Mouse (Mus musculus) MEL (cell line): ENCODE measurements at regions not wholly inside any gene's neighbourhood (a gene's known extent, or its start where the extent isn't known, plus 50 kb on each side); places are given as distances from the start of the nearest gene placed in this dataset.

Experiments used
- DNase-seq: peaks from one replicate; pipeline ENCODE4 v3.0.0; 2011; ENCODE audit warnings: low read depth, low spot score
- H3K27ac ChIP-seq: 2 replicates; pipeline ENCODE4 v1.5.1; 2012; ENCODE audit warnings: low read depth, mild to moderate bottlenecking, control low read depth, low read length, moderate library complexity; ENCODE audit not compliant: control insufficient read depth
- H3K27me3 ChIP-seq, 2 experiments: fragments of 150-350 bp in 1 of 2; sonication (generic) in 1 of 2; 2 replicates each; pipeline ENCODE4 v1.6.1; 2012; ENCODE audit warnings: low read length in 2 of 2, mild to moderate bottlenecking in 2 of 2, improper control_type of control experiment in 1 of 2, moderate library complexity in 1 of 2; ENCODE audit not compliant: insufficient read depth in 2 of 2, control insufficient read depth in 1 of 2
- H3K36me3 ChIP-seq, 2 experiments: 2 replicates each; pipeline ENCODE4 v1.6.1; 2012 to 2014; ENCODE audit warnings: low read length in 2 of 2, improper control_type of control experiment in 1 of 2, inconsistent platforms in 1 of 2, mild to moderate bottlenecking in 1 of 2; ENCODE audit not compliant: insufficient read depth in 2 of 2, control insufficient read depth in 1 of 2
- H3K4me1 ChIP-seq, 2 experiments: fragments of 150-350 bp in 1 of 2; sonication (generic) in 1 of 2; 2 replicates each; pipeline ENCODE4 v1.6.1; 2012; ENCODE audit warnings: low read length in 2 of 2, improper control_type of control experiment in 1 of 2, mild to moderate bottlenecking in 1 of 2; ENCODE audit not compliant: insufficient read depth in 2 of 2, control insufficient read depth in 1 of 2
- H3K4me3 ChIP-seq, 2 experiments: fragments of 150-350 bp in 1 of 2; sonication (generic) in 1 of 2; 2 replicates each; pipeline ENCODE4 v1.5.1; 2012; ENCODE audit warnings: low read depth in 2 of 2, low read length in 2 of 2, mild to moderate bottlenecking in 2 of 2, moderate library complexity in 2 of 2, control low read depth in 1 of 2, improper control_type of control experiment in 1 of 2; ENCODE audit not compliant: control insufficient read depth in 1 of 2, insufficient read depth in 1 of 2
- H3K79me2 ChIP-seq: 2 replicates; pipeline ENCODE4 v1.6.1; 2012; ENCODE audit warnings: mild to moderate bottlenecking, low read length, moderate library complexity; ENCODE audit not compliant: control insufficient read depth, poor library complexity, insufficient read depth
- H3K9ac ChIP-seq: 2 replicates; pipeline ENCODE4 v1.6.1; 2012; ENCODE audit warnings: low read depth, mild to moderate bottlenecking, control low read depth, low read length, moderate library complexity; ENCODE audit not compliant: control insufficient read depth, poor library complexity, severe bottlenecking
- H3K9me3 ChIP-seq: fragments of 150-350 bp; sonication (generic); replicated peaks from 2 replicates; pipeline ENCODE4 v1.6.1; 2012; ENCODE audit warnings: mild to moderate bottlenecking, low read length, improper control_type of control experiment, moderate library complexity; ENCODE audit not compliant: insufficient read depth
- BHLHE40 ChIP-seq: IDR thresholded peaks from 2 replicates; pipeline ENCODE4 v1.6.1; 2012; ENCODE audit warnings: low read depth, mild to moderate bottlenecking, inconsistent platforms, low read length, improper control_type of control experiment, borderline replicate concordance
- CHD1 ChIP-seq: IDR thresholded peaks from 2 replicates; pipeline ENCODE4 v1.6.1; 2012; ENCODE audit warnings: low read depth, mild to moderate bottlenecking, inconsistent platforms, low read length, improper control_type of control experiment
- CTCF ChIP-seq, 3 experiments: IDR thresholded peaks in 2 of 3; conservative IDR thresholded peaks in 1 of 3; 2 replicates each; pipeline ENCODE4 v1.5.1; 2011 to 2012; ENCODE audit warnings: low read length in 3 of 3, low read depth in 2 of 3, mild to moderate bottlenecking in 2 of 3, improper control_type of control experiment in 1 of 3, inconsistent platforms in 1 of 3, mixed read lengths in 1 of 3, moderate library complexity in 1 of 3; ENCODE audit not compliant: control insufficient read depth in 1 of 3, insufficient read depth in 1 of 3, poor library complexity in 1 of 3, severe bottlenecking in 1 of 3
- ELF1 ChIP-seq: IDR thresholded peaks from 2 replicates; pipeline ENCODE4 v1.6.1; 2014; ENCODE audit warnings: low read depth, mild to moderate bottlenecking, inconsistent platforms, low read length, improper control_type of control experiment, moderate library complexity
- ETS1 ChIP-seq: IDR thresholded peaks from 2 replicates; pipeline ENCODE4 v1.6.1; 2012; ENCODE audit warnings: low read depth, mild to moderate bottlenecking, inconsistent platforms, low read length, improper control_type of control experiment, moderate library complexity
- KAT2A ChIP-seq: conservative IDR thresholded peaks from 2 replicates; pipeline ENCODE4 v1.6.1; 2012; ENCODE audit warnings: low read depth, low read length, improper control_type of control experiment, inconsistent platforms
- MAX ChIP-seq: IDR thresholded peaks from 2 replicates; pipeline ENCODE4 v1.6.1; 2011; ENCODE audit warnings: low read length, improper control_type of control experiment
- MEF2A ChIP-seq: IDR thresholded peaks from 2 replicates; pipeline ENCODE4 v1.6.1; 2014; ENCODE audit warnings: low read depth, mild to moderate bottlenecking, inconsistent platforms, low read length, improper control_type of control experiment; ENCODE audit not compliant: poor library complexity, insufficient replicate concordance, severe bottlenecking; ENCODE audit errors: extremely low read depth
- MXI1 ChIP-seq: IDR thresholded peaks from 2 replicates; pipeline ENCODE4 v1.6.1; 2011; ENCODE audit warnings: mild to moderate bottlenecking, low read depth, low read length, improper control_type of control experiment
- NELFE ChIP-seq: IDR thresholded peaks from 2 replicates; pipeline ENCODE4 v1.6.1; 2011; ENCODE audit warnings: low read depth, low read length, improper control_type of control experiment
- NRF1 ChIP-seq: IDR thresholded peaks from 2 replicates; pipeline ENCODE4 v1.6.1; 2014; ENCODE audit warnings: low read depth, mild to moderate bottlenecking, inconsistent platforms, low read length, improper control_type of control experiment, moderate library complexity; ENCODE audit not compliant: poor library complexity, insufficient read depth, severe bottlenecking
- POLR2AphosphoS2 ChIP-seq: IDR thresholded peaks from 2 replicates; pipeline ENCODE4 v1.6.1; 2011; ENCODE audit warnings: low read length, improper control_type of control experiment
- POLR2AphosphoS5 ChIP-seq: IDR thresholded peaks from 2 replicates; pipeline ENCODE4 v1.6.1; 2012; ENCODE audit warnings: low read depth, borderline replicate concordance, mild to moderate bottlenecking, inconsistent platforms, low read length, moderate library complexity, mixed read lengths
- RCOR1 ChIP-seq: IDR thresholded peaks from 2 replicates; pipeline ENCODE4 v1.6.1; 2012; ENCODE audit warnings: low read depth, mild to moderate bottlenecking, inconsistent platforms, low read length, improper control_type of control experiment
- SIN3A ChIP-seq: IDR thresholded peaks from 2 replicates; pipeline ENCODE4 v1.6.1; 2012; ENCODE audit warnings: low read length, improper control_type of control experiment, inconsistent platforms
- TAL1 ChIP-seq: IDR thresholded peaks from 2 replicates; pipeline ENCODE4 v1.6.1; 2012; ENCODE audit warnings: mild to moderate bottlenecking, inconsistent platforms, low read length, moderate library complexity, mixed read lengths
- TCF12 ChIP-seq: IDR thresholded peaks from 2 replicates; pipeline ENCODE4 v1.6.1; 2014; ENCODE audit warnings: low read depth, mild to moderate bottlenecking, inconsistent platforms, low read length, improper control_type of control experiment, moderate library complexity
- USF1 ChIP-seq: IDR thresholded peaks from 2 replicates; pipeline ENCODE4 v1.6.1; 2014; ENCODE audit warnings: low read depth, mild to moderate bottlenecking, inconsistent platforms, low read length, improper control_type of control experiment, moderate library complexity
- USF2 ChIP-seq, 2 experiments: IDR thresholded peaks; 2 replicates each; pipeline ENCODE4 v1.6.1; 2011 to 2012; ENCODE audit warnings: improper control_type of control experiment in 2 of 2, low read length in 2 of 2, borderline replicate concordance in 1 of 2, inconsistent platforms in 1 of 2, low read depth in 1 of 2, mild to moderate bottlenecking in 1 of 2; ENCODE audit not compliant: insufficient read depth in 1 of 2
- ZC3H11A ChIP-seq: IDR thresholded peaks from 2 replicates; pipeline ENCODE4 v1.6.1; 2012; ENCODE audit warnings: low read depth, mild to moderate bottlenecking, inconsistent platforms, low read length, improper control_type of control experiment
- ZKSCAN1 ChIP-seq: IDR thresholded peaks from 2 replicates; pipeline ENCODE4 v1.6.1; 2012; ENCODE audit warnings: low read depth, mild to moderate bottlenecking, inconsistent platforms, low read length, improper control_type of control experiment, moderate library complexity
- ZMIZ1 ChIP-seq: IDR thresholded peaks from 2 replicates; pipeline ENCODE4 v1.6.1; 2012; ENCODE audit warnings: low read depth, mild to moderate bottlenecking, inconsistent platforms, low read length, improper control_type of control experiment, moderate library complexity

DNA sequence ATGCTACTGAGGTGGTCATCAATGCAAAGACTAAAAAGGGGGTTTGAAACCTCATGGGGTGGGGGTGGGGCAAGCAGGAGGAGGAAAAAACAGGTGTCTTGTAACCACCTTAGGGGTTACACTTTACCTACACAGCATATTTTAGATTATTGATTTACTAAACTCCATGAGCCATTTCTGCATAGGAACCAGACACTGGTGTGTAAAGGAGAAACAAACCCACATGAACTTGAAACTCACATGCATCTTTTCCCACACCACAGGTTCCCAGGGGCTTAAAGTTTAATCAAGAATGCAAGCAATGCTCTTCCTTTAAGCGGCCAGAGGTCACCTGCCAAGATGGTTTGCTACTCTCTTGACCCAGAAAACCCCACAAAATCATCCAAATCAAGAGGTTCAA lies 97.6 kb downstream of the Icos start:
- no peaks in the 10 kb centered on the region for H3K9me3 ChIP-seq
- H3K27me3 ChIP-seq = no peaks in the 10 kb centered on the region
- no peaks in the 10 kb centered on the region for H3K79me2 ChIP-seq
- H3K36me3 ChIP-seq = no peaks in the 10 kb centered on the region
- no peak for DNase-seq
- H3K4me1 ChIP-seq = no peaks in the 10 kb centered on the region
- H3K9ac ChIP-seq = no peak overlapping the region
- TF ChIP-seq TAL1 (no peak), USF2 (IDR thresholded peaks at IDR 0.05; ENCODE audit: borderline replicate concordance in 1 of 2, insufficient read depth in 1 of 2, low read depth in 1 of 2, low read length in 2 of 2) (no peak), ETS1 (no peak), CTCF (IDR thresholded peaks at IDR 0.05 in 2 of 3, conservative IDR thresholded peaks at IDR 0.05 in 1 of 3; ENCODE audit: control insufficient read depth in 1 of 3, insufficient read depth in 1 of 3, low read depth in 2 of 3, low read length in 3 of 3, poor library complexity in 1 of 3, severe bottlenecking in 1 of 3) (no peak), MAX (no peak), POLR2AphosphoS2 (no peak), CHD1 (no peak), ZKSCAN1 (no peak), ELF1 (no peak), ZMIZ1 (no peak), RCOR1 (no peak), TCF12 (no peak), SIN3A (no peak), NELFE (no peak)
- no peak overlapping the region for H3K27ac ChIP-seq
- H3K4me3 ChIP-seq = no peak overlapping the region

- no peaks in the 10 kb centered on the region for H3K79me2 ChIP-seq
- no peak overlapping the region for H3K9ac ChIP-seq
- no peaks in the 10 kb centered on the region for H3K9me3 ChIP-seq
- no peaks in the 10 kb centered on the region for H3K36me3 ChIP-seq
- TF ChIP-seq POLR2AphosphoS5 = no peak
- TF ChIP-seq ZC3H11A = no peak
- no peak for TF ChIP-seq ZKSCAN1
- TF ChIP-seq NRF1 = no peak
- TF ChIP-seq ETS1 = no peak
- no peak for TF ChIP-seq USF1
- TF ChIP-seq ELF1 = no peak
- TF ChIP-seq BHLHE40 = no peak
- TF ChIP-seq CTCF (IDR thresholded peaks at IDR 0.05 in 2 of 3, conservative IDR thresholded peaks at IDR 0.05 in 1 of 3; ENCODE audit: control insufficient read depth in 1 of 3, insufficient read depth in 1 of 3, low read depth in 2 of 3, low read length in 3 of 3, poor library complexity in 1 of 3, severe bottlenecking in 1 of 3) = no peak
- TF ChIP-seq NELFE = no peak
- no peak for TF ChIP-seq MEF2A
- TF ChIP-seq KAT2A = no peak
- TF ChIP-seq ZMIZ1 = no peak
- TF ChIP-seq TCF12 = no peak
- TF ChIP-seq RCOR1 = no peak
- TF ChIP-seq MAX = no peak
- TF ChIP-seq MXI1 = no peak
- no peak for DNase-seq
- no peaks in the 10 kb centered on the region for H3K27me3 ChIP-seq
- no peak overlapping the region for H3K27ac ChIP-seq
- no peaks in the 10 kb centered on the region for H3K4me1 ChIP-seq
- H3K4me3 ChIP-seq = no peak overlapping the region
These were observed 107.0 kb downstream of the Icos start for GRCm38 (mm10) chr1:61084732-61085131.
